Mouse (Mus musculus): ENCODE results near the gene Tex21. TPM values are rescaled to one million over a fixed set of nuclear protein-coding genes. Genes with fewer than 3 reads are reported as not detected.
"Not testable (repeated sequence)": the region's sequence is repeated elsewhere in the genome, so short reads cannot be mapped to it uniquely, and the experiment has no call there.

Tex21 gene
- polyA plus RNA-seq, 1 experiment = not detected

- no peaks in the 10 kb centered on the region for H3K27me3 ChIP-seq (ENCODE audit: control insufficient read depth, insufficient read depth, insufficient read length)
- TF ChIP-seq CEBPB (IDR thresholded peaks at IDR 0.05; ENCODE audit: low read depth) (no peak), CTCF (IDR thresholded peaks at IDR 0.05; ENCODE audit: control insufficient read depth, insufficient read depth, insufficient read length) (no peak), MYOD1 (IDR thresholded peaks at IDR 0.05; ENCODE audit: control insufficient read depth, insufficient read length, low read depth) (no peak), FOSL1 (IDR thresholded peaks at IDR 0.05; ENCODE audit: insufficient read depth, low read length, poor library complexity, severe bottlenecking) (no peak), MYOG (IDR thresholded peaks at IDR 0.05; ENCODE audit: control insufficient read depth, extremely low read depth, insufficient read length) (no peak), MAX (IDR thresholded peaks at IDR 0.05) (no peak), USF1 (IDR thresholded peaks at IDR 0.05; ENCODE audit: low read depth) (no peak)
- no peaks in the 10 kb centered on the region for H3K36me3 ChIP-seq (ENCODE audit: control insufficient read depth, insufficient read depth)
These were observed 6.5 kb downstream of the Tex21 start for GRCm38 (mm10) chr12:76239839-76240571.

GRCm38 (mm10) chr12:76239145-76239838 lies 7.3 kb downstream of the Tex21 start:
- Histone ChIP-seq H3ac (ENCODE audit: control insufficient read depth, insufficient read length, low read depth) (no peak overlapping the region), H3K36me3 (ENCODE audit: control insufficient read depth, insufficient read depth) (no peaks in the 10 kb centered on the region), H3K27me3 (ENCODE audit: control insufficient read depth, insufficient read depth, insufficient read length) (no peaks in the 10 kb centered on the region), H3K79me3 (ENCODE audit: low read depth) (no peaks in the 10 kb centered on the region), H3K79me2 (ENCODE audit: control insufficient read depth, insufficient read depth) (no peaks in the 10 kb centered on the region), H3K4me3 (ENCODE audit: insufficient read depth, poor library complexity, severe bottlenecking) (no peak overlapping the region)
- TF ChIP-seq CEBPB (IDR thresholded peaks at IDR 0.05; ENCODE audit: low read depth) = no peak
- TF ChIP-seq MYOD1 (IDR thresholded peaks at IDR 0.05; ENCODE audit: control insufficient read depth, insufficient read length, low read depth) = no peak
- no peak for TF ChIP-seq USF1 (IDR thresholded peaks at IDR 0.05; ENCODE audit: low read depth)
- no peak for TF ChIP-seq MAX (IDR thresholded peaks at IDR 0.05)
- TF ChIP-seq FOSL1 (IDR thresholded peaks at IDR 0.05; ENCODE audit: insufficient read depth, low read length, poor library complexity, severe bottlenecking) = no peak
- TF ChIP-seq CTCF (IDR thresholded peaks at IDR 0.05; ENCODE audit: control insufficient read depth, insufficient read depth, insufficient read length) = no peak
- TF ChIP-seq MYOG (IDR thresholded peaks at IDR 0.05; ENCODE audit: control insufficient read depth, extremely low read depth, insufficient read length) = no peak

More at GRCm38 (mm10) chr12:76239839-76240571, 6.5 kb downstream of the Tex21 start:
- H3K79me3 ChIP-seq (ENCODE audit: low read depth) = no peaks in the 10 kb centered on the region
- no peak overlapping the region for H3ac ChIP-seq (ENCODE audit: control insufficient read depth, insufficient read length, low read depth)
- no peak overlapping the region for H3K4me3 ChIP-seq (ENCODE audit: insufficient read depth, poor library complexity, severe bottlenecking)
- H3K79me2 ChIP-seq (ENCODE audit: control insufficient read depth, insufficient read depth) = no peaks in the 10 kb centered on the region

- no peak overlapping the region for H3ac ChIP-seq (ENCODE audit: control insufficient read depth, insufficient read length, low read depth)
- no peaks in the 10 kb centered on the region for H3K36me3 ChIP-seq (ENCODE audit: control insufficient read depth, insufficient read depth)
- no peak for TF ChIP-seq MAX (IDR thresholded peaks at IDR 0.05)
- TF ChIP-seq USF1 (IDR thresholded peaks at IDR 0.05; ENCODE audit: low read depth) = no peak
- TF ChIP-seq MYOD1 (IDR thresholded peaks at IDR 0.05; ENCODE audit: control insufficient read depth, insufficient read length, low read depth) = no peak
- no peak for TF ChIP-seq CTCF (IDR thresholded peaks at IDR 0.05; ENCODE audit: control insufficient read depth, insufficient read depth, insufficient read length)
- no peak for TF ChIP-seq CEBPB (IDR thresholded peaks at IDR 0.05; ENCODE audit: low read depth)
- TF ChIP-seq FOSL1 (IDR thresholded peaks at IDR 0.05; ENCODE audit: insufficient read depth, low read length, poor library complexity, severe bottlenecking) = no peak
- TF ChIP-seq MYOG (IDR thresholded peaks at IDR 0.05; ENCODE audit: control insufficient read depth, extremely low read depth, insufficient read length) = no peak
- no peaks in the 10 kb centered on the region for H3K79me2 ChIP-seq (ENCODE audit: control insufficient read depth, insufficient read depth)
- H3K27me3 ChIP-seq (ENCODE audit: control insufficient read depth, insufficient read depth, insufficient read length) = no peaks in the 10 kb centered on the region
- H3K79me3 ChIP-seq (ENCODE audit: low read depth) = no peaks in the 10 kb centered on the region
- H3K4me3 ChIP-seq (ENCODE audit: insufficient read depth, poor library complexity, severe bottlenecking) = no peak overlapping the region
These were observed 11.3 kb downstream of the Tex21 start for GRCm38 (mm10) chr12:76235253-76235652.

- H3K4me3 ChIP-seq (ENCODE audit: insufficient read depth, poor library complexity, severe bottlenecking) = no peak overlapping the region
- H3K36me3 ChIP-seq (ENCODE audit: control insufficient read depth, insufficient read depth) = no peaks in the 10 kb centered on the region
- H3K79me2 ChIP-seq (ENCODE audit: control insufficient read depth, insufficient read depth) = no peaks in the 10 kb centered on the region
- H3ac ChIP-seq (ENCODE audit: control insufficient read depth, insufficient read length, low read depth) = no peak overlapping the region
- TF ChIP-seq MYOG (IDR thresholded peaks at IDR 0.05; ENCODE audit: control insufficient read depth, extremely low read depth, insufficient read length) (no peak), MAX (IDR thresholded peaks at IDR 0.05) (no peak), CEBPB (IDR thresholded peaks at IDR 0.05; ENCODE audit: low read depth) (no peak), FOSL1 (IDR thresholded peaks at IDR 0.05; ENCODE audit: insufficient read depth, low read length, poor library complexity, severe bottlenecking) (no peak), CTCF (IDR thresholded peaks at IDR 0.05; ENCODE audit: control insufficient read depth, insufficient read depth, insufficient read length) (no peak), MYOD1 (IDR thresholded peaks at IDR 0.05; ENCODE audit: control insufficient read depth, insufficient read length, low read depth) (no peak), USF1 (IDR thresholded peaks at IDR 0.05; ENCODE audit: low read depth) (no peak)
- H3K27me3 ChIP-seq (ENCODE audit: control insufficient read depth, insufficient read depth, insufficient read length) = no peaks in the 10 kb centered on the region
- H3K79me3 ChIP-seq (ENCODE audit: low read depth) = no peaks in the 10 kb centered on the region
These were observed 15.9 kb downstream of the Tex21 start for GRCm38 (mm10) chr12:76230644-76231043.

GRCm38 (mm10) chr12:76222104-76222503 lies 24.4 kb downstream of the Tex21 start:
- not testable (repeated sequence) for H3K79me3 ChIP-seq (ENCODE audit: low read depth); H3ac ChIP-seq (ENCODE audit: control insufficient read depth, insufficient read length, low read depth); H3K27me3 ChIP-seq (ENCODE audit: control insufficient read depth, insufficient read depth, insufficient read length); H3K36me3 ChIP-seq (ENCODE audit: control insufficient read depth, insufficient read depth); H3K4me3 ChIP-seq (ENCODE audit: insufficient read depth, poor library complexity, severe bottlenecking); H3K79me2 ChIP-seq (ENCODE audit: control insufficient read depth, insufficient read depth)

Measured in C2C12 (cell line).